Mouse (Mus musculus) heart, embryonic 11.5 days (tissue): ENCODE measurements around the gene Clnk. TPM values are rescaled to one million over a fixed set of nuclear protein-coding genes. Genes with fewer than 3 reads are reported as not detected.

Source experiments
- ATAC-seq: fragments of 200-750 bp; cut with Nextera tagmentation; replicated peaks from 2 replicates; pipeline ENCODE4 v1.8.0; 2017; ENCODE audit warnings: moderate library complexity; ENCODE audit not compliant: insufficient number of reproducible peaks, low FRiP score, low TSS enrichment
- H3K27ac ChIP-seq: fragments of 300-500 bp; sonication (generic); 2 replicates; pipeline ENCODE4 v1.5.1; 2014; ENCODE audit warnings: mild to moderate bottlenecking, low read depth, low read length
- H3K27me3 ChIP-seq: fragments of 300-500 bp; sonication (generic); 2 replicates; pipeline ENCODE4 v1.6.1; 2014; ENCODE audit warnings: mild to moderate bottlenecking, low read length, mixed read lengths; ENCODE audit not compliant: control insufficient read depth, insufficient read depth
- H3K36me3 ChIP-seq: fragments of 300-500 bp; sonication (generic); 2 replicates; pipeline ENCODE4 v1.6.1; 2014; ENCODE audit warnings: mild to moderate bottlenecking, low read length, moderate library complexity, mixed read lengths; ENCODE audit not compliant: control insufficient read depth, insufficient read depth
- H3K4me1 ChIP-seq: fragments of 300-500 bp; sonication (generic); 2 replicates; pipeline ENCODE4 v1.6.1; 2014; ENCODE audit warnings: low read length; ENCODE audit not compliant: control insufficient read depth, insufficient read depth
- H3K4me2 ChIP-seq: fragments of 300-500 bp; sonication (generic); 2 replicates; pipeline ENCODE4 v1.6.1; 2014; ENCODE audit warnings: mild to moderate bottlenecking, moderate library complexity
- H3K4me3 ChIP-seq: fragments of 300-500 bp; sonication (generic); 2 replicates; pipeline ENCODE4 v1.5.1; 2014; ENCODE audit warnings: low read depth, low read length
- H3K9ac ChIP-seq: fragments of 300-500 bp; sonication (generic); 2 replicates; pipeline ENCODE4 v1.6.1; 2014; ENCODE audit warnings: mild to moderate bottlenecking, low read depth, low read length, moderate library complexity
- H3K9me3 ChIP-seq: fragments of 300-500 bp; sonication (generic); replicated peaks from 2 replicates; pipeline ENCODE4 v1.6.1; 2016; ENCODE audit warnings: low read length; ENCODE audit not compliant: control insufficient read depth
- WGBS: fragments of 180-500 bp; shearing (Covaris S2); extraction: QIAGEN DNeasy Blood & Tissue Kit; methylation state at CpG from one replicate; pipeline ENCODE4 v1.1.7; 2014; ENCODE audit not compliant: insufficient replicate concordance; 5-methylcytosine and 5-hydroxymethylcytosine counted together
- polyA plus RNA-seq: library from polyadenylated mRNA; unstranded; fragments of >200 nt; fragmentation: Nextera tagmentation; extraction: Ambion mirVana; gene quantifications from 2 replicates; pipeline ENCODE4 v1.2.1, GENCODE M21; 2014

Gene Clnk
- polyA plus RNA-seq, 1 experiment from 2014 or later: not detected

DNA sequence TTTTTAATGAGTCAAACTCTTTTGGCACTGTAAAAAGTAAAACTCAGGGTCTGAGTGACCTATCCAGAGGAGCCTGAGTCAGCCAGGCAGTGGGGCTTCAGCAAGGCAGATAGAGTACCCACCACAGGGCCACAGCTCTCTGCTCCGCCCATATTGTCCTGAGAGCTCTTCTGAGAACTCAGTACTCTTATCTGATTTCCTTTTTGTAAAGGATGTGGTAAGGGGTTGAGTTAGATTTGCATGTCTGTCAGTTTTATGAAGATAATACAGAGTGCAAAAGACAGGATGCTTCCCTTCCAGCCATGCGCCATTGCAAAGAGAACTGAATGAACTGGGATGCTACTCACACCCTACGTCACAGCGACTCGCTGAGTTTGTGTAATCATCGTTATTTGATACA is 12.0 kb downstream of the Clnk start:
- no peaks in the 10 kb centered on the region for H3K9me3 ChIP-seq
- H3K4me1 ChIP-seq: no peaks in the 10 kb centered on the region
- H3K4me2 ChIP-seq: no peak overlapping the region
- no peak overlapping the region for H3K27ac ChIP-seq
- no peaks in the 10 kb centered on the region for H3K36me3 ChIP-seq
- ATAC-seq: no peak
- no peak overlapping the region for H3K4me3 ChIP-seq
- WGBS: 64% methylated on average over 6 of the region's 6 CpGs
- H3K9ac ChIP-seq: no peak overlapping the region
- H3K27me3 ChIP-seq: no peaks in the 10 kb centered on the region

DNA sequence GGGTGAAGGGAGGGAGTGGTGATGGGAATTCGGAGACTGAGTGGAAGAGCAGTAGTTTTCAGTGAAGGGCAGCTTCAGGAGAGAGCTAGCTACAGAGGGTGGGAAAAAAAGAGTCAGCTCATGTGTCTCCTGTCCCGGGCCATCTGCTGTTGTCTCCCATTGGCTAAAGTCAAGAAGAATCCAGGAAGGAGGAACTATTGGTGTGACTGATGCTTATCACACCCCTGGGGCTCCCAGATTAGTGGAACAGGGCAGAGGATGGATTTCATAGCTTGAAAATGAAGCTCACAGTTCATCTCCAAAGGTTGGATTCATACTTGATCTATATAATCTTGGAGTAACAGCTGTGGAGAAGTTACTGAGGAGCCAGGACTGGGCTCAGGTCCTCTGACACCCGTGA is 13.6 kb downstream of the Clnk start:
- no peak overlapping the region for H3K4me3 ChIP-seq
- WGBS: 36% methylated on average over 3 of the region's 3 CpGs
- ATAC-seq: no peak

DNA sequence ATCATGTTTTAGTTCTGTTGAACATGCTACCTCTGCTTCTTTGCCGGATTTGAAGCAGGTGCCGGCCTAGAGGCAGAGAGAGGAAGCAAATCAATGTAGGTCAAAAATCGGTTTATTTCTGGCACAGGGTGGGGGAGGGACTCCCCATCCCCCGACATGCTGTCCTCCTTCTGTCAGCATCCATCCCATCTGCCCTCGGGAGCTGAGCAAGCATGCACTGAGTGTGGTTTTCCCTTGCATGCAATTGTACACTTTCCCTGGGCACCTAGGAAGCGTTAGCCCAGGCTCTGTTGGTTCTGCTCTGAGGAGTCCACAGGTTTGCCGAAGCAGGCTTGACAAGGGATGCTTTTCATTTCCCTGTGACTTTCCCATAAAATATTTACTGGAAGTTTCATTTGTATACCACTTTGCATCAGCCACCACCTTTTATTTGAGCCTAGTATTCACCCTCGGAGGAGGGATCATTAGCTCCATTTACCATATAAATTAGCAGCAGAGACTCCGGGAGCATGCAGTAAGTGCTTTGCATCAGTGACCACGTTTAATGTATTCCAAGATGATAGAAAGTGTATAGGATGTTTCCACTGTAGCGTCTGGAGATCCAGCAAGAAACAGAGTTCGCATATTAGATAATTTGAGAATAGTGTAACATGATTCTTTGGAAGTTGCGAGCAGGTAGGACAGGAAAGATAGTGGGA is 14.2 kb downstream of the Clnk start:
- Histone ChIP-seq H3K4me1 (no peaks in the 10 kb centered on the region), H3K27me3 (no peaks in the 10 kb centered on the region), H3K9ac (no peak overlapping the region), H3K36me3 (no peaks in the 10 kb centered on the region), H3K4me2 (no peak overlapping the region), H3K27ac (no peak overlapping the region), H3K4me3 (no peak overlapping the region), H3K9me3 (no peaks in the 10 kb centered on the region)
- no peak for ATAC-seq
- WGBS: 63% methylated on average over 13 of the region's 13 CpGs

More for the DNA sequence above, 13.6 kb downstream of the Clnk start:
- Histone ChIP-seq H3K9me3 (no peaks in the 10 kb centered on the region), H3K4me1 (no peaks in the 10 kb centered on the region), H3K36me3 (no peaks in the 10 kb centered on the region), H3K27me3 (no peaks in the 10 kb centered on the region), H3K27ac (no peak overlapping the region), H3K9ac (no peak overlapping the region), H3K4me2 (no peak overlapping the region)

DNA sequence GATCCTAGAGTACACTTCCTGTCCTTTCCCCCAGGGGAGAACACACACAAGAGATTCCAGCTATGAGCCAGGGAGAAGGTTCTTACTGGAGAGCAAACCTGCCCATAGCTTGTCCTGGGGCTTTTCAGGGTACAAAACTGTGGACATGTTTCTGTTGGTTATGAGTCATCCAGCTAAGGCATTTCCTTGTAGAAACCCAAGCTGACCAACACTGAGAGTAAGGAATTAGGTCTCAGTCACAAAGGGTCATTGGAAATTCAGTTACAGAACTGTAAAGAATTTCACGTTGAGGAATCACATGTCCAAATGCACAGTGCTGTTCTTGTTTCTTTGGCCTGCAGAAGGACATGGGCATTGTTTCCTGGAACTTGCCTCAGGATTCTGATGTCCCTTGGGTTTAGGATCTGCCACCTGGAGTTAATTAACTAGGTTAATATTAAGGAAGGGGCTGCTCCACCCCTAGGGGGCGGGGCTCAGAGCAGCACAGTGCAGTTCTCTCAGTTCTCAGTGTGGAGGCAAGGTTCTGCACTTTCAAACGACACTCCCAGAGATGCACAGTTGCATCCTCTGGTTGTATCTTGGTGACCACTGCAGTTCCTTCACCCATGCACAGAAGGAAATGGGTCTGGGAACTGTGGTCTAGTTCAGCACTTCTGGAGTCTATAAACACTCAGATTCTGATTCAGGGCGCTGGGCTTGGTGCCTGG is 18.4 kb downstream of the Clnk start:
- H3K4me2 ChIP-seq: no peak overlapping the region
- no peaks in the 10 kb centered on the region for H3K9me3 ChIP-seq
- H3K4me3 ChIP-seq: no peak overlapping the region
- no peaks in the 10 kb centered on the region for H3K36me3 ChIP-seq
- 0 out of 2 replicates have a peak, but pooled peaks have one; percentile 31 for ATAC-seq
- no peaks in the 10 kb centered on the region for H3K27me3 ChIP-seq
- 47% methylated on average over 4 of the region's 4 CpGs for WGBS
- H3K4me1 ChIP-seq: no peaks in the 10 kb centered on the region
- no peak overlapping the region for H3K9ac ChIP-seq
- H3K27ac ChIP-seq: no peak overlapping the region

DNA sequence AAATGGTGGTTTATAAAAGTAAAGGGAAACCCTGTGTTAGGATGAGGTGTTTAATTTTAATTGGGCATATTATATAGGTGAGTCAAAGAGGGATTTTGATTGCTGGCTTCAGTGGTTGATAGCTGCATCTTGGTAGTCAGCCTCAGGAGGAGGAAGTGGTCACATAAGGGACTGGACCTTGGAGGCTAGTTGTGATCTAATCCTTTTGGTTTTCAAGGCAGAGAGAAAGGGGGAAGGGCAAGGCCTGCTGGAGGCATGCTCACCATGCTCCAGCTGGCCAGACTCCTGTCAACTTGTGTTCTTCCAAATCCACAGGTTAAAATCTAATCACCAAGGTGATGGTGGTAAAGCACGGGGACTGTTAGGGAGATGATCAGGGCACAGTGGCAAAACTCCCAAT is 19.0 kb downstream of the Clnk start:
- no peaks in the 10 kb centered on the region for H3K4me1 ChIP-seq
- no peak overlapping the region for H3K4me2 ChIP-seq
- no peak overlapping the region for H3K4me3 ChIP-seq
- H3K9ac ChIP-seq: no peak overlapping the region
- WGBS: 82% methylated on average over 1 of the region's 1 CpGs
- no peaks in the 10 kb centered on the region; the same call in 1 of the 2 replicates for H3K36me3 ChIP-seq
- no peaks in the 10 kb centered on the region for H3K27me3 ChIP-seq
- H3K27ac ChIP-seq: no peak overlapping the region
- H3K9me3 ChIP-seq: 0 out of 2 replicates have a peak, but pooled peaks cover 3% of the 10 kb centered on the region
- no peak for ATAC-seq

DNA sequence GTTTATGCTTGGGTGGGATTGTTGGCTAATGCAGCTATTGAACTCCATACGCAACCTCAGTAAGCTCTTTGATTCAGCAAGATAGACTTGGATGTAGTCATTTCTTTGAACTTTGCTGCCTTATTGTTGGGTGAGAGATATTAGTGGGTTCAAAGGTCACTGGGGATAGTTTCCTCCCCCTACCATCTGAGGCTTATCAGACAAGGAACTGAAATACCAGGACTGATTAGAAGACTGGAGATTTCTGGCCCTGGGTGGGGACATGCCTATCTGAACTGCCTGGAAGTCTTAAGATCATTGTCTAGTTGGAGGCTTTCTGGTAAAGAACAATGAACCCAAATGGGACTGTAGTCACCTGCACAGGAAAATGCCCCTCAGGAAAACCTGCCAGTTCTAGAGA is 26.4 kb downstream of the Clnk start:
- WGBS: 91% methylated on average over 1 of the region's 1 CpGs
- no peak overlapping the region for H3K4me3 ChIP-seq

DNA sequence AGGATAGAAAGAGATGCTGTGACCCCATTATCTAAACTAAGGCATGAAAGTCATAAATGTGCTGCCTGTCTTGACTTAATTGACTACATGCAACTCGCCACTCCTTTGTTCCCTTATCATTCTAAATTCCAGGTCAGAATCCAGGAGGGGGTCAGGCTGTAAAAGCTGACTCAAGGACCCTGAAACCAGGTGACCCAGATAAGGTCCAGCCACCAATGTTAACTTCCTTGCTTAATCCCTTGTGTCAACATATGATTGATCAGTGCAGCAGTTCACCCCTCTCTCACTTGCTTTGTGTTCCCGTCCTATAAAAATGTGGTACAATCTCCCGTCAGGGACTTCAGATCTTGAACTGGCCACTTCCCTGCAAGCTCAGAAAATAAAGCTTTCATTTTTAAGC is 31.1 kb downstream of the Clnk start:
- Histone ChIP-seq H3K27me3 (no peaks in the 10 kb centered on the region), H3K4me1 (no peaks in the 10 kb centered on the region), H3K9ac (no peak overlapping the region), H3K4me2 (no peak overlapping the region), H3K36me3 (no peaks in the 10 kb centered on the region), H3K9me3 (no peaks in the 10 kb centered on the region), H3K4me3 (no peak overlapping the region), H3K27ac (no peak overlapping the region)
- WGBS: 19% methylated on average over 3 of the region's 3 CpGs
- ATAC-seq: no peak

More for the DNA sequence above, 26.4 kb downstream of the Clnk start:
- 0 out of 2 replicates have a peak, but pooled peaks cover 3% of the 10 kb centered on the region for H3K9me3 ChIP-seq
- no peak overlapping the region for H3K4me2 ChIP-seq
- no peak for ATAC-seq
- H3K36me3 ChIP-seq: no peaks in the 10 kb centered on the region; the same call in 1 of the 2 replicates
- no peaks in the 10 kb centered on the region for H3K27me3 ChIP-seq
- H3K9ac ChIP-seq: no peak overlapping the region
- H3K27ac ChIP-seq: no peak overlapping the region
- no peaks in the 10 kb centered on the region for H3K4me1 ChIP-seq

DNA sequence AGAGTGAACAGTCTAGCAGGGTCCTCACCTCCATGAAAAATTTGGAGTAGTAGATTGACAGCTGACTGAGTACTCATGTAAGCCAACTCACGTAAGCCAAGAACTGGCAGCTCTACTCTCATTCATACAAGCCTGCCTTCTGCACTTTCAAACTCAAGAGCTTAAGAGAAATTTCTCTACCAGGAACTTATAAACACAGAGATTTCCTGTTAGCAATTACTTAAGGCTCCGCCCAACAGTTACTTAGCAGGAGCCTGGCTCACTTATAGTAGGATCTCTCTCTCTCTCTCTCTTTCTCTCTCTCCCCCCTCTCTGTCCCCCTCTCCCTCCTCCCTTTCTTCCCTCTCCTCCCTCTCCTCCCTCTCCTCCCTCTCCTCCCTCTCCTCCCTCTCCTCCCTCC is 32.3 kb downstream of the Clnk start:
- Histone ChIP-seq H3K4me3 (no peak overlapping the region), H3K4me1 (no peaks in the 10 kb centered on the region), H3K27me3 (no peaks in the 10 kb centered on the region), H3K27ac (no peak overlapping the region), H3K9me3 (no peaks in the 10 kb centered on the region), H3K4me2 (no peak overlapping the region), H3K36me3 (no peaks in the 10 kb centered on the region), H3K9ac (no peak overlapping the region)
- 85% methylated on average over 2 of the region's 2 CpGs for WGBS
- no peak for ATAC-seq
